ENCODE assay signal across 22 mouse cellular contexts in the genomic region with DNA sequence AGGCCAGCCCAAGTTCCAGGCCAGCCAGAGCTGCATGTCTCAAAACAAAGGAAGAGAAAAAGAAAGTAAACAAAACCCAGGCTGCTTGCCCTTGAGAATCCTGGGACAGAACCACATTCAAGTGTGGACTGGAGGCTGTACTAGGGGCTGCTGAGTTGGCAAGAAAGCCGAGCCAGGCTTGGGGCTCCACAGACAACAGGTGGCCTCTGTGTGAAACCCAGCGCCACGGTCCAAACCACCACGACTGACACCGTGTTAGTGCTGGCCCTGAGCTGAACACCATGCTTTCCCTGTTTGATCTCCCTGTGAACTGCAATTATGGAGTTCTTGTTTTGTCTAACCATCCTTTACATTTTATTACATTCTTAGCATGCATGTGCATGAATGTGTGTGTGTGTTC. TPM values are rescaled to one million over a fixed set of nuclear protein-coding genes. Genes with fewer than 3 reads are reported as not detected.
A peak's percentile ranks its signal among the peaks of the same experiment; 100 is the strongest.
DNase-seq lines count a peak whose midpoint lies in the region; ATAC-seq lines count a peak whose summit lies in the region.
"Had no signal": no experiment of that assay in that cellular context is flagged by ENCODE, and none has a peak within 500 bp of the region (broad histone marks: within the 10 kb centered on the region; RNA-seq: fewer than 3 reads in every experiment).

No protein-coding gene starts in this region.

- intact Hi-C loops in heart, postnatal 14 days (cut with DNase I) = no loop called here

- H3K4me1 ChIP-seq in limb, embryonic 11.5 days (ENCODE audit: control insufficient read depth, insufficient read depth, low read length) = peaks cover 8% of the 10 kb centered on the region; the same call in 1 of the 2 replicates
- H3K4me1 ChIP-seq in limb, embryonic 10.5 days = peaks cover 29% of the 10 kb centered on the region
- peaks cover 36% of the 10 kb centered on the region for H3K4me1 ChIP-seq in limb, embryonic 13.5 days
- H3K4me1 ChIP-seq in heart, embryonic 12.5 days (replicated peaks) = peaks cover 12% of the 10 kb centered on the region; the same call in 1 of the 2 replicates

- no peak overlapping the region for H3K4me2 ChIP-seq in limb, embryonic 11.5 days (ENCODE audit: low read depth, severe bottlenecking)
- no peak overlapping the region for H3K4me2 ChIP-seq in limb, embryonic 13.5 days (replicated peaks)
- no peak overlapping the region for H3K4me2 ChIP-seq in heart, embryonic 12.5 days
- H3K4me2 ChIP-seq: embryonic facial prominence, embryonic 13.5 days; embryonic facial prominence, embryonic 15.5 days; forebrain, embryonic 12.5 days had no signal

- 90% methylated on average over 5 of the region's 5 CpGs for WGBS in limb, embryonic 11.5 days
- WGBS in limb, embryonic 10.5 days = 86% methylated on average over 5 of the region's 5 CpGs
- 56% methylated on average over 5 of the region's 5 CpGs for WGBS in limb, embryonic 13.5 days
- WGBS in heart, embryonic 12.5 days = 86% methylated on average over 5 of the region's 5 CpGs

- H3K36me3 ChIP-seq in limb, embryonic 11.5 days (ENCODE audit: control insufficient read depth, insufficient read depth, low read length) = no peaks in the 10 kb centered on the region
- peaks cover 61% of the 10 kb centered on the region for H3K36me3 ChIP-seq in limb, embryonic 10.5 days
- H3K36me3 ChIP-seq in limb, embryonic 13.5 days = peaks cover 35% of the 10 kb centered on the region
- H3K36me3 ChIP-seq in heart, embryonic 12.5 days = no peaks in the 10 kb centered on the region
- H3K36me3 ChIP-seq: forebrain, embryonic 12.5 days had no signal

- H3K27me3 ChIP-seq in limb, embryonic 11.5 days (ENCODE audit: control insufficient read depth, insufficient read depth, low read length) = no peaks in the 10 kb centered on the region
- H3K27me3 ChIP-seq in limb, embryonic 10.5 days (ENCODE audit: low read depth, poor library complexity, severe bottlenecking) = no peaks in the 10 kb centered on the region
- H3K27me3 ChIP-seq in limb, embryonic 13.5 days = no peaks in the 10 kb centered on the region
- no peaks in the 10 kb centered on the region for H3K27me3 ChIP-seq in heart, embryonic 12.5 days (replicated peaks)
- H3K27me3 ChIP-seq: CH12.LX; embryonic facial prominence, embryonic 13.5 days; embryonic facial prominence, embryonic 15.5 days; forebrain, embryonic 12.5 days had no signal

- H3K9ac ChIP-seq in limb, embryonic 11.5 days (ENCODE audit: low read length) = no peak overlapping the region
- no peak overlapping the region for H3K9ac ChIP-seq in limb, embryonic 13.5 days
- no peak overlapping the region for H3K9ac ChIP-seq in heart, embryonic 12.5 days
- H3K9ac ChIP-seq: embryonic facial prominence, embryonic 13.5 days; embryonic facial prominence, embryonic 15.5 days; forebrain, embryonic 12.5 days had no signal

- no peak for ATAC-seq in limb, embryonic 11.5 days (ENCODE audit: insufficient number of reproducible peaks, low FRiP score, low TSS enrichment, low read depth)
- ATAC-seq in limb, embryonic 13.5 days (ENCODE audit: low FRiP score, low read depth) = peak; percentile 29; the same call in 1 of the 2 replicates
- ATAC-seq in heart, embryonic 12.5 days (ENCODE audit: insufficient number of reproducible peaks, low FRiP score) = no peak
- ATAC-seq: CD4-positive, CD25-positive, alpha-beta regulatory T cell, adult 4 months; forebrain, embryonic 14.5 days; forebrain, embryonic 16.5 days had no signal

- no peak for DNase-seq in limb, embryonic 11.5 days (ENCODE audit: low spot score)
- no peak for DNase-seq in limb, embryonic 10.5 days (ENCODE audit: low spot score)
- no peak for DNase-seq in heart, postnatal 14 days
- DNase-seq: B cell, adult 2 months; cerebellum, adult 11 months; cerebellum, adult 18-20 months; cerebellum, adult 8-10 months; cerebellum, adult 9-11 months; cerebellum, postnatal 14 days; cerebellum, postnatal 36 days; embryo, embryonic 11 days had no signal

- no peak overlapping the region for H3K4me3 ChIP-seq in limb, embryonic 11.5 days (ENCODE audit: low read depth, low read length)
- no peak overlapping the region for H3K4me3 ChIP-seq in limb, embryonic 10.5 days
- H3K4me3 ChIP-seq in limb, embryonic 13.5 days = no peak overlapping the region
- no peak overlapping the region for H3K4me3 ChIP-seq in heart, embryonic 12.5 days
- H3K4me3 ChIP-seq: embryonic facial prominence, embryonic 13.5 days; embryonic facial prominence, embryonic 15.5 days; erythroblast, embryonic 14.5 days; forebrain, embryonic 10.5 days; forebrain, embryonic 12.5 days had no signal

- 0 out of 2 replicates have a peak overlapping the region, but pooled peaks have one; percentile 6 for H3K27ac ChIP-seq in limb, embryonic 11.5 days (replicated peaks; ENCODE audit: low read depth, low read length)
- no peak overlapping the region; the same call in 1 of the 2 replicates for H3K27ac ChIP-seq in limb, embryonic 10.5 days
- no peak overlapping the region for H3K27ac ChIP-seq in limb, embryonic 13.5 days
- no peak overlapping the region for H3K27ac ChIP-seq in heart, embryonic 12.5 days (ENCODE audit: poor library complexity, severe bottlenecking)
- H3K27ac ChIP-seq: embryonic facial prominence, embryonic 13.5 days; embryonic facial prominence, embryonic 15.5 days; forebrain, embryonic 10.5 days; forebrain, embryonic 12.5 days had no signal

- H3K9me3 ChIP-seq in limb, embryonic 11.5 days (ENCODE audit: control insufficient read depth, low read length) = no peaks in the 10 kb centered on the region
- H3K9me3 ChIP-seq in limb, embryonic 10.5 days (replicated peaks) = no peaks in the 10 kb centered on the region
- no peaks in the 10 kb centered on the region for H3K9me3 ChIP-seq in limb, embryonic 13.5 days
- H3K9me3 ChIP-seq in heart, embryonic 12.5 days (replicated peaks) = no peaks in the 10 kb centered on the region
- H3K9me3 ChIP-seq: embryonic facial prominence, embryonic 13.5 days; embryonic facial prominence, embryonic 15.5 days; forebrain, embryonic 10.5 days; forebrain, embryonic 12.5 days had no signal

RNA-seq across cellular contexts. Expression of gene Akna, which starts 27.9 kb away (rescaled TPM):
- polyA plus RNA-seq in limb, embryonic 11.5 days (2014; fragmentation: Nextera tagmentation; extraction: Ambion mirVana) = 9.5 and 10.9 TPM in 2 replicates
- 12.3 and 17.2 TPM in 2 replicates for polyA plus RNA-seq in limb, embryonic 10.5 days (2016; fragmentation: Nextera tagmentation; extraction: Ambion mirVana)
- 8.5 and 8.6 TPM in 2 replicates for polyA plus RNA-seq in limb, embryonic 13.5 days (2015; fragmentation: Nextera tagmentation; extraction: Ambion mirVana)
- polyA plus RNA-seq in heart, embryonic 12.5 days (2016; fragmentation: Nextera tagmentation; extraction: Ambion mirVana) = 3.0 and 3.3 TPM in 2 replicates
- total RNA-seq in heart, postnatal 14 days (2021) = 1 to 10 TPM; 4.3 to 6.2 TPM
